Mouse (Mus musculus): ENCODE results near the gene Tmeff1.

GRCm38 (mm10) chr4:48539841-48540575, 45.0 kb upstream of the Tmeff1 start, which contains the start of gene Msantd3:
- TF ChIP-seq CTCF (IDR thresholded peaks at IDR 0.05; ENCODE audit: control insufficient read depth, insufficient read depth, low read length) (no peak), POLR2A (IDR thresholded peaks at IDR 0.05; ENCODE audit: borderline replicate concordance, control insufficient read depth, low read depth, low read length) (no peak)
